Mouse (Mus musculus) heart, postnatal 36 days (tissue): ENCODE data around the gene Cacna1g. TPM values are rescaled to one million over a fixed set of nuclear protein-coding genes. Genes with fewer than 3 reads are reported as not detected.

Experiments used
- DNase-seq, 2 experiments: peaks; one replicate each; pipeline ENCODE4 v3.0.0; 2021 to 2022
- intact Hi-C: fragments of 180-260 bp; cut with DNase I; formaldehyde crosslinking; loops from one replicate; pipeline ENCODE4 v1.15.1; 2025
- total RNA-seq, 2 experiments: library from RNA; stranded (reverse); gene quantifications; 2 replicates each; pipeline ENCODE4 v1.2.3; 2021

Gene Cacna1g
- total RNA-seq, 2 experiments from 2014 or later = 13.8 to 14.2 TPM

- intact Hi-C loops = no loop called here
- no peak for DNase-seq
Measured at GRCm38 (mm10) chr11:94482738-94483137, 8.7 kb upstream of the Cacna1g start.

DNA sequence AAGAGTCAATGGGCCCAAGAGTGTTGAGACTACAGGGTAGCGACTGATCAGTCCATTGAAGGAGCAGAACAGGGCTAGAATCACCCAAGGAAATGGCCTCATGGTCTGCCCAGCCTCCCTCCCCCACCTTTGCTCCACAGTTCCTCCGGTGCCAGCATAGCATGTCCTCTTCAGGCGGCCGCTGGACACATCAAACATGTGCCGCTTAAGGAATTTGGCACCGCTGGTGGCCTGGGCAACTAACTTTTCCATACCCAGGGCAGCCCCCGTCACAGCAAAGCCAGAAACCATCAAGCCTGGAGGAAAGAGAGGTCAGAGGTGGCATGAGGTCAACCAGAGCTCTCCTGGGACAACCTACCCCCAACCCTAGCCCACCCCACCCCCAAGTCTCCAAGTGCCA lies 8.0 kb upstream of the Cacna1g start:
- intact Hi-C loops = no loop called here
- peak in 1 of 2 experiments; percentile 39 for DNase-seq

GRCm38 (mm10) chr11:94480382-94480781 lies 6.4 kb upstream of the Cacna1g start:
- intact Hi-C loops = no loop called here
- no peak for DNase-seq

- intact Hi-C loops = no loop called here
- DNase-seq = no peak
Measured at GRCm38 (mm10) chr11:94477651-94478050, 3.7 kb upstream of the Cacna1g start.

GRCm38 (mm10) chr11:94475722-94476121 lies 1.7 kb upstream of the Cacna1g start:
- DNase-seq = no peak
- intact Hi-C loops = no loop called here

- intact Hi-C loops = no loop called here
- DNase-seq = no peak
Measured at GRCm38 (mm10) chr11:94474544-94474910, 529 bp upstream of the Cacna1g start.

DNA sequence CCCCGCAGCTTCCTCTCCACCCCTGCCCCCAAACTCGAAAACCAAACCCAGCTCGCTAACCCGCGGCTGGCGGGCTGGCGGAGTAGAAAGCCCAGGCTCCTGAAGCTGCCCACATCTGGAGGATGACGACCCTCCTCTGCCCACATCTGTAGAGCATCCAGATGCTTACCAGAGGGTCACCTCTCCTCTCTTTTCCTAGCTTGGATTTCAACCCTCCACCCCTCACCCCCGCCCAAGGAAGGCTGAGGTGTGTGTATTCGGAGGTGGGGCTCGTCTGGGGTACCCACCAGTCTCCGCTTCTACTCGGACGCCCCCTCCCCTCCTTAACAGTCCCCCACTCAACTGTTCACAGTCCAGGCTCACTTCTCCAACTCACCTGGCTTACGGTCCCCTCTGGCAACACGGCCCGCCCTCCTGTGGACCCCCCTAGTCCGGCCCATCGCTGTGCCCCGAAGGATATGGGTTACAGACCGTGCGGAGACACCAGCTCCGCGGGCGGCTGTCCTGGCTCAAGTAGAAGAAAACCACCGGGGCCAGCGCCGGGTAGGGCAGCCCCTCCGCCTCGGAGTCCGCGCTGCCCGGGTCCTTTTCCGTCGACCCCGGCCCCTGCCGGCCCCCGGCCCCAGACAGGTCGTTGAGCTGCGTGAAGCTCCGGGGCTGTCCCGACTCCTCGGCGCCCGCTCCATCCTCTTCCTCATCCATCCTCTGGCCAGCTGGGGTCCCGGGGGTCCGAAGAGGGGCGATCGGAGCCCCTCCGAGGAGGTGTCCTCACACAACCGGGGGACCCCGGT lies 887 bp downstream of the Cacna1g start:
- DNase-seq = no peak
- intact Hi-C loops = no loop called here

- DNase-seq = no peak
- intact Hi-C loops = no loop called here
Measured at GRCm38 (mm10) chr11:94472585-94472915, 1.4 kb downstream of the Cacna1g start.

DNA sequence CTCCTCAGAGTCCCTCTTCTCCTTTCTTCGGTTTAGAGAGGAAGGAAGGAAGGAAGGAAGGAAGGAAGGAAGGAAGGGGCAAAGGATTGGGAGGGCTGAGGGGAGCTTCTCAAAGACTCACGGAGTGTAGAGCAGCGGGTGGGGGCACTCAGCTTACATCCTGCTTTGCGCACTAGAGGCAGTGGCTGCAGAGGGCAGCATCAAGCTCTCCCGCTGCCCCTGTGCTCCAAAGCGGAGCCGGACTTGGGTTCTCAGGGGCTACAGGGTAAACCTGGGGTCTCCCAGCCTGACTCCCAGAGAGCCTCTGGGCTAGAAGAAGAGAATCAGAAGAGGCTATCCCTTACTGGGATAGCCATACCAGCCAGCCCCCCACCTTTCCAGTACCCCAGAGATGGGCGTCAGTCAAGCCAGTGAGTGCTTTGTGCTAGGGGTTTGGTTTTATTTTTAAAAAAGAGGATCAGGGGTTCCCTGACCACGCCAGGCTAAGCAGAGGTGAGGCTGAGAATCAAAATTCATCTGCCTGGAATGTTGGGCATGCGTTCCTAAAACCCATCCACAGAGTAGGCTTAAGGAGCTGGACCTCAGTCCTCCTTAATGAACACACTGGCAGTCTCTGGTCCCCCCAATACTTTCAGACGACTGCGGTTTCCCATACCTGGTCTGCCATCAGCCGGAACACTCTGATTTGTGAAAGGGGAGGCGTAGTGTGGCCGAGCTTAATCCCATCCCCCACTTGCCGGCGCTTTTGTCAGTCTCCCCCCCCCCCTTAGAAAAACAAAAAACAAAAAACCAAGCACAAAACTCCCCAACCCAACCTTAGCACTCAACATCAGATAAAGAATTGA lies 2.0 kb downstream of the Cacna1g start:
- no peak for DNase-seq
- intact Hi-C loops = no loop called here

- no peak for DNase-seq
- intact Hi-C loops = no loop called here
Measured at GRCm38 (mm10) chr11:94470391-94470790, 3.6 kb downstream of the Cacna1g start.

GRCm38 (mm10) chr11:94469136-94470064 lies 4.6 kb downstream of the Cacna1g start:
- DNase-seq = peak in 1 of 2 experiments; percentile 30
- intact Hi-C loops = no loop called here

DNA sequence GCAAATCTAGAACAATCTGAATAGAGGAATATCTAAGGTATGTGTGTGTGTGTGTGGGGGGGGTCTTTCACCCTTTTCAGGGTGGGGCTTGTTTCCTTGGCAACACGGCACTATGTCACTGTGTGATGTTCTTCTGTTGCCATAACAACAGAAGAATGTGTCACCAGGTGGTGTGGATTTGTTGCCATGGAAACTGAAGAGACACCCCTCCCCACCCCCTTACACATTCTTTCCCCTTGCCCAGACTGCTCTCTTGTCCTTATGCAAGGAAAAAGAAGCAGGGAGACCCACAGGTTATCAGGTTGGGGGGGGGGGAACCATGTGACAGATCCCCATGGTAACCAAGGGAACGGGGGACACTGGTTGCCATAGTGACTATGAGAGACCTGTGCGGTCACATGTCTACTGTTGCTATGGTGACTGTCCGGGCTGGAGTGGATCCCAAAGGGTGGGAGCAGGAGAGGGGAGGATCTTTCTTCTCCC lies 5.4 kb downstream of the Cacna1g start:
- DNase-seq = no peak
- intact Hi-C loops = no loop called here

- intact Hi-C loops = no loop called here
Measured at GRCm38 (mm10) chr11:94466333-94466855, 7.6 kb downstream of the Cacna1g start.

GRCm38 (mm10) chr11:94464170-94464569 lies 9.8 kb downstream of the Cacna1g start:
- intact Hi-C loops = no loop called here
- DNase-seq = no peak

More at GRCm38 (mm10) chr11:94466333-94466855, 7.6 kb downstream of the Cacna1g start:
- DNase-seq = no peak

- intact Hi-C loops = no loop called here
- no peak for DNase-seq
Measured at GRCm38 (mm10) chr11:94461856-94462255, 12.1 kb downstream of the Cacna1g start.

GRCm38 (mm10) chr11:94457001-94457400 lies 17.0 kb downstream of the Cacna1g start:
- DNase-seq = no peak
- intact Hi-C loops = no loop called here

DNA sequence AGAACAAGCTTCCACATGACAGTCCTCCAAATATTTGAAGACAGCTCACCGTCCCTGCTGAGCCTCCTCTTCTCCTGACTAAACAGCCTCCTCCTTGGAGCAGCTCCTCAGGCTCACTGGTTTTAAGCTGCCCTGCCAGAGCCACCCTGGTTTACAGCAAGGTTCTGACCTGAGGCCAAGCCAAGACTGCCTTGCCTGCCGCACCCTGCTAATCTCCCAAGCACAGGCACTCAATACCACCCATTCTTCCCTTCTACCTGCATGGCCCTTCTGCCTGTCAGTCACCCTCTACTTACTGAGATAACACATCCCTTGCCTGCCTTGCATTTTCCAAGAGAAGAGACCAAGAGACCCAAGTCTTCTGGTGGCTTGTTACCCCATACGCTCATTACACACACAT lies 17.7 kb downstream of the Cacna1g start:
- intact Hi-C loops = no loop called here
- DNase-seq = no peak

DNA sequence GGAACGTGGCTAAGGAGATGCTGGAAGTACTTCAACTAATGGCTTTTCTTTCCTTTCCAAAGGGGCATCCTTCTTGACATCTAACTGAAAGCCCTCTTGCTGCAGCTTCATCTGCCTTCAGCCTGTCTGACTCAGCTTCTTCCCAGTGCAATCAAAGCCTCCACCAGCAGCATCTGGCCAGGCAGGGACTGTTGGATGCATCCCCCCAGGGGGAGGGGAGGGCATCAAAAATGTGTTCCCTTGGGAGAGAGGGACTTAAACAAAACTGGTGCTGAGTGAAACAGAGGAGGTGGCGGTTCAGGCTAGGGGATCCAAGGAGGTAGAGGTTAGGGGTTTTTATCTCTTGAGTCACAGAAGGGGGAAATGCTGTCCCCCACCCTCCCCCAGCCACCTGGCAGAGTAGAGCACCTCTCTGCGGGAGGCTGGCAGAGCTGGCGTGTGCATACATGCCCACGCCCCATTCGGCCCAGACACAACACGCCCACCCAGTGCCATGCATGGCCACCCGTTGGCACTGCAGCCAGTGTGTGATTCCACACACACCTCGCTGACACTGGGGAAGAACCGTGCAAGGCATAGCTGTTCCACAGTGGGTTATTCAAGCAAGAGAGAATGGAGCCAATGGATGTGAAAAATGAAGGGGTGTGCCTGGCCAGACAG lies 18.7 kb downstream of the Cacna1g start:
- DNase-seq = no peak
- intact Hi-C loops = no loop called here

DNA sequence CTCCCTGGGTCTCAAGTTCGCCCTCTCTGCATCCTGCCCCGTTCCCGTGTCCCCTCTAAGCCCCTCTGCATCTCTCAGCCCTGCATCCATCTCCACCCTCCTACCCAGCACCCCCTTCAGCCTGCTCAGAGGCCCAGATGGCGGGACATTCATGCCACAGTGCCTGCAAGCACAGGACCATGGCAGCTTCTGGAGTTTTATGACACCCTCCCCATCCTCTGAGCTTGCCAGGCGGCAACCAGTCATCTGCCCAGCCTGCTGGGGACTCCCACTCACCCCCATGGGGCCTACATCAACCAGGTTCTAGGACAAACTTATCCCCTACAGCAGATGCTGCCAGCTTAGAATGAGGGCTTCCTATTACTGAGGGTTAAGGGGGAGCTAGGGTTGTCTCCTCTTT lies 19.2 kb downstream of the Cacna1g start:
- no peak for DNase-seq
- intact Hi-C loops = no loop called here
